ENCODE assay signal across 32 mouse cellular contexts in genomic region chr17:85725988-85726387, GRCm38 (mm10). TPM values are rescaled to one million over a fixed set of nuclear protein-coding genes. Genes with fewer than 3 reads are reported as not detected.
A peak's percentile ranks its signal among the peaks of the same experiment; 100 is the strongest.
DNase-seq lines count a peak whose midpoint lies in the region; ATAC-seq and TF ChIP-seq lines count a peak whose summit lies in the region.
"Had no signal": no experiment of that assay in that cellular context is flagged by ENCODE, and none has a peak within 500 bp of the region (broad histone marks: within the 10 kb centered on the region; RNA-seq: fewer than 3 reads in every experiment).

No protein-coding gene starts in this region.

- intact Hi-C loops in heart, postnatal 25 days (cut with DNase I), result no loop called here
- intact Hi-C loops in gastrocnemius, adult 2 months (cut with DNase I), result no loop called here

- 0 out of 2 replicates have a peak, but pooled peaks have one; percentile 12 for TF ChIP-seq EP300 in liver, embryonic 14.5 days (IDR thresholded peaks at IDR 0.05; ENCODE audit: low read depth)

- no peak overlapping the region for H3K4me3 ChIP-seq in heart, embryonic 11.5 days (ENCODE audit: low read depth, low read length)
- no peak overlapping the region for H3K4me3 ChIP-seq in liver, embryonic 14.5 days (ENCODE audit: insufficient read depth in 1 of 2, low read depth in 2 of 2, low read length in 2 of 2)
- no peak overlapping the region for H3K4me3 ChIP-seq in gastrocnemius, adult 2 months
- H3K4me3 ChIP-seq: forebrain, embryonic 12.5 days; heart, embryonic 10.5 days had no signal

- H3K4me2 ChIP-seq in heart, embryonic 11.5 days, result no peak overlapping the region
- no peak overlapping the region for H3K4me2 ChIP-seq in liver, embryonic 14.5 days (ENCODE audit: low read depth)
- H3K4me2 ChIP-seq: forebrain, embryonic 12.5 days; hindbrain, embryonic 14.5 days; lung, embryonic 14.5 days; midbrain, embryonic 11.5 days had no signal

- H3K27ac ChIP-seq in heart, embryonic 11.5 days (ENCODE audit: low read depth, low read length), result no peak overlapping the region
- no peak overlapping the region for H3K27ac ChIP-seq in liver, embryonic 14.5 days
- no peak overlapping the region for H3K27ac ChIP-seq in gastrocnemius, adult 2 months
- H3K27ac ChIP-seq: forebrain, embryonic 12.5 days; heart, embryonic 10.5 days; hindbrain, embryonic 14.5 days had no signal

- no peaks in the 10 kb centered on the region for H3K4me1 ChIP-seq in heart, embryonic 11.5 days (ENCODE audit: control insufficient read depth, insufficient read depth, low read length)
- no peaks in the 10 kb centered on the region; a peak in 1 of 4 replicates for H3K4me1 ChIP-seq in liver, embryonic 14.5 days (replicated peaks; ENCODE audit: control insufficient read depth in 2 of 2, insufficient read depth in 2 of 2, low read length in 1 of 2)
- H3K4me1 ChIP-seq: forebrain, embryonic 12.5 days; heart, embryonic 10.5 days had no signal

- H3K27me3 ChIP-seq in heart, embryonic 11.5 days (ENCODE audit: control insufficient read depth, insufficient read depth, low read length), result peaks cover 3% of the 10 kb centered on the region; the same call in 1 of the 2 replicates
- H3K27me3 ChIP-seq in liver, embryonic 14.5 days (ENCODE audit: control insufficient read depth, insufficient read depth, low read length), result no peaks in the 10 kb centered on the region
- H3K27me3 ChIP-seq: forebrain, embryonic 12.5 days had no signal

- no peaks in the 10 kb centered on the region for H3K9me3 ChIP-seq in heart, embryonic 11.5 days (replicated peaks; ENCODE audit: control insufficient read depth, low read length)
- H3K9me3 ChIP-seq in liver, embryonic 14.5 days (ENCODE audit: control insufficient read depth, low read length), result no peaks in the 10 kb centered on the region
- H3K9me3 ChIP-seq: forebrain, embryonic 12.5 days; G1E; heart, embryonic 10.5 days had no signal

- 69% methylated on average over 9 of the region's 9 CpGs for WGBS in heart, embryonic 11.5 days (ENCODE audit: insufficient replicate concordance)
- WGBS in liver, embryonic 14.5 days (ENCODE audit: insufficient replicate concordance), result 56% methylated on average over 9 of the region's 9 CpGs

- no peak for TF ChIP-seq CTCF in liver, embryonic 14.5 days (IDR thresholded peaks at IDR 0.05; ENCODE audit: low read depth)
- TF ChIP-seq CTCF in gastrocnemius, adult 2 months (IDR thresholded peaks at IDR 0.05), result no peak

- no peak for DNase-seq in heart, postnatal 25 days (ENCODE audit: low spot score)
- DNase-seq in liver, embryonic 14.5 days (ENCODE audit: low read depth in 3 of 3, low spot score in 3 of 3), result peak in 2 of 3 experiments; percentile 25 to 26
- no peak for DNase-seq in liver
- no peak for DNase-seq in adrenal gland, postnatal 4 days (ENCODE audit: low spot score in 2 of 2)
- DNase-seq in gastrocnemius, adult 2 months, result no peak
- DNase-seq: adrenal gland, postnatal 14 days; cerebellum, adult 8-10 months; cerebellum, postnatal 36 days; forebrain, postnatal 0 days; gastrocnemius, postnatal 10 days; heart, postnatal 36 days; kidney, adult 9 months; kidney, postnatal 10 days; layer of hippocampus, postnatal 36 days; left cerebral cortex, postnatal 4 days; lung, embryonic 14.5 days; lung, postnatal 14 days; right cerebral cortex, adult 18-20 months; right cerebral cortex, postnatal 4 days; thymus, postnatal 4 days had no signal

- no peaks in the 10 kb centered on the region for H3K36me3 ChIP-seq in heart, embryonic 11.5 days (ENCODE audit: control insufficient read depth, insufficient read depth, low read length)
- no peaks in the 10 kb centered on the region for H3K36me3 ChIP-seq in liver, embryonic 14.5 days (replicated peaks; ENCODE audit: control insufficient read depth, insufficient read depth, low read depth)
- H3K36me3 ChIP-seq: forebrain, embryonic 12.5 days; G1E; heart, embryonic 10.5 days had no signal

- H3K9ac ChIP-seq in heart, embryonic 11.5 days (ENCODE audit: low read depth, low read length), result no peak overlapping the region
- no peak overlapping the region for H3K9ac ChIP-seq in liver, embryonic 14.5 days (replicated peaks)
- H3K9ac ChIP-seq: forebrain, embryonic 12.5 days; forebrain, postnatal 0 days; hindbrain, embryonic 14.5 days; lung, embryonic 14.5 days had no signal

- ATAC-seq in heart, embryonic 11.5 days (replicated peaks; ENCODE audit: insufficient number of reproducible peaks, low FRiP score, low TSS enrichment), result peak; percentile 68
- peak; percentile 33; the same call in 1 of the 2 replicates for ATAC-seq in liver, embryonic 14.5 days (ENCODE audit: insufficient read depth)
- ATAC-seq in erythroid progenitor cell, adult 5-6 weeks (replicated peaks; ENCODE audit: low FRiP score, poor library complexity, severe bottlenecking), result peak; percentile 99
- ATAC-seq: forebrain, postnatal 0 days; intestine, postnatal 0 days; midbrain, embryonic 16.5 days had no signal

RNA-seq across cellular contexts. Expression of gene Six2, which starts 37.9 kb away (rescaled TPM):
- polyA plus RNA-seq in heart, embryonic 11.5 days (2014; fragmentation: Nextera tagmentation; extraction: Ambion mirVana), result 1.5 and 2.1 TPM in 2 replicates
- under 1 TPM; 0.31 to 0.49 TPM for total RNA-seq in heart, postnatal 25 days (2021)
- 0.04 and 0.08 TPM in 2 replicates for polyA plus RNA-seq in liver, embryonic 14.5 days (2012; rRNA removed)
- not detected in 2 replicates for polyA plus RNA-seq in liver, embryonic 14.5 days (2014; fragmentation: Nextera tagmentation; extraction: Ambion mirVana)
- total RNA-seq in erythroid progenitor cell, adult 5-6 weeks (2015; ENCODE audit: low replicate concordance), result not detected in 2 replicates
- total RNA-seq in erythroid progenitor cell, adult 5-6 weeks (2017; ENCODE audit: low replicate concordance), result not detected in 2 replicates
- total RNA-seq in adrenal gland, postnatal 4 days (2021), result under 1 TPM; 0.28 to 0.50 TPM
- 10 to 100 TPM; 10.6 to 29.0 TPM for total RNA-seq in gastrocnemius, adult 2 months (2021)
- total RNA-seq: adrenal gland, postnatal 14 days; G1E; neutrophil, adult 5-6 weeks had no signal
- polyA plus RNA-seq: G1E; gonadal fat pad, adult 2 months; large intestine, adult 2 months; lung, embryonic 14.5 days had no signal

Comparison
In these comparisons a context has a peak if more than half of its experiments do, and no peak if none do; other contexts are left out.
1. DNase-seq: peak in liver, embryonic 14.5 days (2 of 3); none in heart, postnatal 25 days (single experiment), liver (single experiment), adrenal gland, postnatal 4 days (0 of 2) and gastrocnemius, adult 2 months (single experiment).
2. ATAC-seq: peak in every context shown above with its lines; median percentile 99 in erythroid progenitor cell, adult 5-6 weeks; 68 in heart, embryonic 11.5 days; 33 in liver, embryonic 14.5 days.
3. RNA of gene Six2, which starts 37.9 kb away (total RNA-seq): 10.6 to 29.0 TPM in gastrocnemius, adult 2 months; 0.28 to 0.50 TPM in adrenal gland, postnatal 4 days, 0.31 to 0.49 TPM in heart, postnatal 25 days and not detected in erythroid progenitor cell, adult 5-6 weeks; every median in the first group is over 4 times any median in the second.